28 mouse cellular contexts compared by ENCODE assay signal in genomic region chr10:19820986-19821385, GRCm38 (mm10). TPM values are rescaled to one million over a fixed set of nuclear protein-coding genes. Genes with fewer than 3 reads are reported as not detected.
"Had no signal": no experiment of that assay in that cellular context is flagged by ENCODE, and none has a peak within 500 bp of the region (broad histone marks: within the 10 kb centered on the region; RNA-seq: fewer than 3 reads in every experiment).

No protein-coding gene starts in this region.

- H3K4me1 ChIP-seq: hindbrain, embryonic 10.5 days; hindbrain, embryonic 12.5 days; intestine, embryonic 15.5 days; limb, embryonic 10.5 days; limb, embryonic 12.5 days had no signal

- H3K9ac ChIP-seq: heart, embryonic 12.5 days; hindbrain, embryonic 12.5 days; hindbrain, embryonic 14.5 days; intestine, embryonic 15.5 days; limb, embryonic 12.5 days; liver, embryonic 13.5 days had no signal

- H3K9me3 ChIP-seq: heart, embryonic 10.5 days; heart, embryonic 12.5 days; hindbrain, embryonic 10.5 days; hindbrain, embryonic 12.5 days; intestine, embryonic 15.5 days; limb, embryonic 10.5 days; limb, embryonic 12.5 days; liver, embryonic 13.5 days had no signal

- H3K4me3 ChIP-seq: heart, embryonic 10.5 days; heart, embryonic 12.5 days; hindbrain, embryonic 10.5 days; hindbrain, embryonic 12.5 days; intestine, embryonic 15.5 days; layer of hippocampus, adult 2 months; left cerebral cortex, adult 2 months; limb, embryonic 10.5 days; limb, embryonic 12.5 days; liver, embryonic 13.5 days had no signal

- H3K27ac ChIP-seq: heart, embryonic 10.5 days; hindbrain, embryonic 10.5 days; hindbrain, embryonic 12.5 days; hindbrain, embryonic 14.5 days; intestine, embryonic 15.5 days; layer of hippocampus, adult 2 months; left cerebral cortex, adult 2 months; limb, embryonic 10.5 days; limb, embryonic 12.5 days; liver, embryonic 13.5 days had no signal

- H3K27me3 ChIP-seq: hindbrain, embryonic 12.5 days; intestine, embryonic 15.5 days; limb, embryonic 12.5 days had no signal

- H3K36me3 ChIP-seq: heart, embryonic 10.5 days; heart, embryonic 12.5 days; hindbrain, embryonic 10.5 days; hindbrain, embryonic 12.5 days; intestine, embryonic 15.5 days; limb, embryonic 10.5 days; limb, embryonic 12.5 days; liver, embryonic 13.5 days had no signal

- DNase-seq: gastrocnemius, postnatal 10 days; gastrocnemius, postnatal 25 days; heart, adult 18-20 months; heart, postnatal 10 days; heart, postnatal 4 days; kidney, adult 18-20 months; kidney, adult 8-10 months; kidney, postnatal 10 days; kidney, postnatal 25 days; kidney, postnatal 4 days; liver, embryonic 13.5 days had no signal

- ATAC-seq: hindbrain, embryonic 16.5 days; inflammation-experienced regulatory T-cells, adult 6 months; intestine, embryonic 15.5 days; intestine, postnatal 0 days had no signal

RNA-seq across cellular contexts. Expression of gene Slc35d3, which starts 30.3 kb away (rescaled TPM):
- total RNA-seq: gastrocnemius, adult 18-20 months; gastrocnemius, postnatal 10 days; gastrocnemius, postnatal 25 days; heart, adult 18-20 months; heart, adult 8-10 months; heart, postnatal 10 days; heart, postnatal 25 days; liver, adult 2 months had no signal
- polyA plus RNA-seq: inflammation-experienced regulatory T-cells, adult 6 months; liver, adult 2 months had no signal
